Comparison of ENCODE assay signal across 8 mouse cellular contexts in genomic region chr3:90253653-90254418, GRCm38 (mm10). TPM values are rescaled to one million over a fixed set of nuclear protein-coding genes. Genes with fewer than 3 reads are reported as not detected.
DNase-seq lines count a peak whose midpoint lies in the region; ATAC-seq lines count a peak whose summit lies in the region.

Crtc2 (plus strand) TSS chr3:90254163.

- peak within 1 kb of the TSS; percentile 88 for H3K27ac ChIP-seq in hindbrain, embryonic 15.5 days (replicated peaks)

- peak within 1 kb of the TSS; percentile 85 for H3K4me3 ChIP-seq in hindbrain, embryonic 15.5 days

- H3K9ac ChIP-seq in hindbrain, embryonic 15.5 days = peak within 1 kb of the TSS; percentile 87

- H3K36me3 ChIP-seq in hindbrain, embryonic 15.5 days = peaks cover 31% of the 10 kb centered on the region

- no peaks in the 10 kb centered on the region for H3K9me3 ChIP-seq in hindbrain, embryonic 15.5 days

- peak within 1 kb of the TSS; percentile 89 for H3K4me2 ChIP-seq in hindbrain, embryonic 15.5 days

- DNase-seq in T-cell, adult 2 months (ENCODE audit: low spot score) = peak; percentile 93
- peak; percentile 94 to 95 for DNase-seq in cerebellum, postnatal 36 days
- peak; percentile 96 to 98 for DNase-seq in frontal cortex, postnatal 36 days (ENCODE audit: low spot score in 2 of 2)
- DNase-seq in left cerebral cortex, adult 11 months (ENCODE audit: low spot score) = peak; percentile 97
- DNase-seq in lung, postnatal 4 days = peak; percentile 96 to 98
- DNase-seq in retina, postnatal 7 days (ENCODE audit: low read depth, low spot score) = peak; percentile 93
- peak; percentile 80 for DNase-seq in urinary bladder, adult 2 months (ENCODE audit: low spot score)

- WGBS in hindbrain, embryonic 15.5 days = under 1% methylated on average over 39 of the region's 40 CpGs

- ATAC-seq in hindbrain, embryonic 15.5 days (ENCODE audit: low FRiP score, low read depth) = peak; percentile 97

- no peaks in the 10 kb centered on the region for H3K27me3 ChIP-seq in hindbrain, embryonic 15.5 days

- peaks cover 31% of the 10 kb centered on the region for H3K4me1 ChIP-seq in hindbrain, embryonic 15.5 days (replicated peaks)

RNA-seq across cellular contexts. Expression of gene Crtc2, which starts in this region (rescaled TPM):
- polyA plus RNA-seq in hindbrain, embryonic 15.5 days (2015; fragmentation: Nextera tagmentation; extraction: Ambion mirVana) = 21.9 and 25.6 TPM in 2 replicates
- 23.7 and 35.6 TPM in 2 replicates for polyA plus RNA-seq in urinary bladder, adult 2 months (2012; rRNA removed)

Comparison
In these comparisons a context has a peak if more than half of its experiments do, and no peak if none do; other contexts are left out.
1. Peak in every context shown above with its lines: DNase-seq, ATAC-seq, H3K4me3 ChIP-seq and H3K27ac ChIP-seq.